Mouse (Mus musculus) activated CD4-positive, CD25-positive, alpha-beta regulatory T cell, adult 4 months (primary cell): ENCODE measurements at regions not wholly inside any gene's neighbourhood (a gene's known extent, or its start where the extent isn't known, plus 50 kb on each side); places are given as distances from the start of the nearest gene placed in this dataset.
A peak's percentile ranks its signal among the peaks of the same experiment; 100 is the strongest.
"Not testable (repeated sequence)": the region's sequence is repeated elsewhere in the genome, so short reads cannot be mapped to it uniquely, and the experiment has no call there.

Source experiments
- ATAC-seq: one replicate; pipeline ENCODE4 v1.8.0; 2017

- no peak for ATAC-seq
Measured at GRCm38 (mm10) chr2:128270377-128271129, 144.7 kb downstream of the Bcl2l11 start.

GRCm38 (mm10) chr2:128272789-128273188, 147.0 kb downstream of the Bcl2l11 start:
- no peak for ATAC-seq

- no peak for ATAC-seq
Measured at GRCm38 (mm10) chr2:128273292-128273691, 147.5 kb downstream of the Bcl2l11 start.

GRCm38 (mm10) chr2:128276337-128276736, 150.5 kb downstream of the Bcl2l11 start:
- ATAC-seq: no peak

- no peak for ATAC-seq
Measured at GRCm38 (mm10) chr2:128277387-128278123, 151.7 kb downstream of the Bcl2l11 start.

DNA sequence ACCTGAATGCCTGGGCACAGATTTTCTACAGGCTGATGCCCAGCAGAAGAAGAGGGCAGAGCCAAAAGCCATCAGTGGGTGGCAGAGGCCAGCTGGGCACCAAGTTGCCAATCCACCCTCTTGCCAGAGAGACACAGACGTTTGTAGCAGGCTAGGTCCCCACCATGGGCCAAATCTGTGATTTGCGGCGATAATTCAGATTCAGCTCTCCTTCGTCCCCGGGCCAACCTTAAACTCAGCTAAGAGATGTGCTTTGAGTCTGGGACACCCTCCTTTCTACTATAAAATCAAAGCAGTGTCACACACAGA, 152.2 kb downstream of the Bcl2l11 start:
- ATAC-seq: no peak

DNA sequence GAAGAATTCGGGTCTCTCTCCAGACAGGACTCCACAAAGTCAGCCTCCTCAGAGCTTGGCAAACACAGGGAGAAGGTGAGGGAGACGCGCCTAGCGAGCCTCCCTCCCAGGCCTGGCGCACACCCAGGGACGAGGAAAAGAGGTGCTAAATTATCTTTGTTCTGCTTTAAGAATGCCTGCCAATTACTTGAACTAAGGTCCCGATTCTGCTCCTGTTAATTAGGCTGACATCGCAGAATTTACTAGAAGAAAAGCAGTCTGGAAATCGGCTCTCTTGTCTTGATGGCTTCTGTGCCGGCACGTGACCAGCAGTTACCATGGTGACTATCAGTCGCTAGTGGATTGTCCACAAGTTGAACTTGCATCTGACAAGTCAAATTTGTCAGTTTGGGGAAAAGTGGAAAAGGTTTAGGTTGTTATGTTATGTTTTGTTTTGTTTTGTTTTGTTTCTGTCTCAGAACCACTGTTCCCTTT, 152.8 kb downstream of the Bcl2l11 start:
- no peak for ATAC-seq

- ATAC-seq: no peak
Measured at GRCm38 (mm10) chr2:128279127-128279710, 153.4 kb downstream of the Bcl2l11 start.

GRCm38 (mm10) chr2:128282591-128282990, 156.8 kb downstream of the Bcl2l11 start:
- ATAC-seq: no peak

DNA sequence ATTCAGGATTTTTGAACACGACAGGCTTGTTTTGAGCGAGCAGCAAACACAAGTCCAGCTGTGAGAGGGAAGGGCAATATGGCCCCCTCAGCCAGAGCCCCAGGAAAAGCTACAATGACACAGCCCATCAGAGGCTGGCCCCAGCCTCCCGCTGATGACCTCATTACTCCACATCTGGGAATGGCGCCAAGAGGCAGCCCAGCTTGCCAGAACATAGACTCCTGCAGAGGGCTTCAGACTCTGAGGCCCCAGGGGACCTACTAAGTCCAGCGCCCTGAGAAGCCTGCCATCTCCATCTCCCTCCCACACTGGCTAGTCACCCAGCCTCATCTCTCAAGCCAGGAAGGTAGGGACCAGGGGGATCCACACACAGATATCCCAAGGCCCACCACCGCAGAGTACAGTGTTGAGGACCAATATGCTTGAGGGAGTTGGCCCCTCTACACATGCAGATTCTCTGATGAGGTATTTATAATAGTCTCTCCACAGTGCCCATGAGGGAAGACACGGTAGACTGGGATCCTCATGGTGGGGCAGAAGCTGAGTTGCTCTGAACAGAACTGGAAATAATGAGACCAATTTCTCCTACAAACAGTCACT, 159.1 kb downstream of the Bcl2l11 start:
- no peak for ATAC-seq

DNA sequence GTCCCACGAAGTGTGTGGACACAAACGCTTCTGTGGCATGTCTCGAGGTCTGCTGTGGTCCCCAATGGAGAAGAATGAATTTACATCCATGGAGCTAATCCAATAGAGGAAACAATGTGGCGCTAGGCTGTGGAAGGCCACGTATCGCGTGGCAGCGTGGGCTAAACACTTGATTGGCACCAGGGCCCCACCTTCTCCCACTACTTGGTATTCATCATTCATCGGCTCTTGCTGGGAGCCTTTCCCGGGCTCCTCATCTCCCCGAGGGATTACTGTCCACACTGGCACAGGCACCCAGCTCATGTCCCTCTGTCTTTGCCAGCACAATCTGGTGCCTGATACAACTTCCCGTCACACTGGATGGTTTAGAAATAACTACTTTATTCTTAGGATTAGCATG, 159.6 kb downstream of the Bcl2l11 start:
- no peak for ATAC-seq

DNA sequence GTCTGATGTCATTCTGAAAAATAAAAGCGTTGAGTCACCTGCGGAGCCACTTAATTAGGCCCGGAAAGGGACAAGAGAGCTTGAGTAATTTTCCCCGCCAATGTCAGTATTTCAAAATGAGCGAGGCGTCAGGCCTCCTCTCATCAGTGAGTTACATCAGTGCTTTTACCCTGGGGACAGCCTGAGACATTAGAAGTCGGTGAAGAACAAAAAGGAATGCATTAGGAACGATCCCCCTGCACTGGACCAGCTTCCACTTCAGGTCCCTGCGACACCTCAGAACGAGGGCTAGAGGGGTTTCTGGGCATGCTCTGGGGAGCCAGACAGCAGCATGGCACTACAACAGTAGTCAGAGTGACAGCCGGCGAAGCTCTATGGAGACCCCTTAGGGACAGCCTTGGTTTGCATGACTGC, 162.3 kb downstream of the Bcl2l11 start:
- no peak for ATAC-seq

- no peak for ATAC-seq
Measured at GRCm38 (mm10) chr2:128290609-128291008, 164.8 kb downstream of the Bcl2l11 start.

DNA sequence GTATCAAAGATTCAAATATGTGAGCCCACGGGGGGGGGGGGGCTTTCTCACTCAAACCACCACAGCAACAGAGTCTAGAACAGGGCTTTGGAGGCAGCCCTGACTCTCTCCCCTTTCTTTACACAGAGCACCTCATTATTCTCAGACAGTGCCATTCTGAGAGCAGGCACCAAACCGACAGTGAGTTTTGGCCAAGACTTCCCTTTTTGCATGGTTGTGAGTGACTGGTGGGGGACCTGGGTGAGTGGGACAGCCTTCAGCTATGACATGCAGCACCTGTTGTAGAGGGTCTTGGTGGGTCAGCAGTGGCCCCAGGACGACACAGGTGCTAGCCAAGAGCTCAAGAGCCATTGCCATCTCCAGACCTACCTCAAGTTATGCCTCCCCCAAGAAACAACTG, 168.8 kb downstream of the Bcl2l11 start:
- ATAC-seq: no peak

DNA sequence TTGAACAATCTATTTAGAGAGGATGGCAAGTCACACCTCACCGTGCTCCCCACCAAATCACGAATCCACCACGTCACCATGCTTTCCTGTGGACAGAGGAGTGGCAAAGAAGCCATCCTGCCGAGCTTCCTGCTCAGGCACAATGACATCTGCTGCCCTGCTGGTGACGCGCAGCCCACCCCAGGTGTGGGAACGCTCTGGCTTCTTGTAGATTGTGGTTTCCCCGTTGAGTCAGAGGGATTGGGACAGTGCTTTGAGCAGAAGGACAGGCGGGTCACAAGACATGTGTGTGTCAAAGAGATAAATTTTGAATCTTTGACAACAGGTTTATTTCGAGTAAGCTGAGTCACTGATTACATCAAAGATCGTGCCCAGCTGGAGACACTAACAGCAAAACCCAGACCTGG, 169.2 kb downstream of the Bcl2l11 start:
- peak; percentile 84 for ATAC-seq

DNA sequence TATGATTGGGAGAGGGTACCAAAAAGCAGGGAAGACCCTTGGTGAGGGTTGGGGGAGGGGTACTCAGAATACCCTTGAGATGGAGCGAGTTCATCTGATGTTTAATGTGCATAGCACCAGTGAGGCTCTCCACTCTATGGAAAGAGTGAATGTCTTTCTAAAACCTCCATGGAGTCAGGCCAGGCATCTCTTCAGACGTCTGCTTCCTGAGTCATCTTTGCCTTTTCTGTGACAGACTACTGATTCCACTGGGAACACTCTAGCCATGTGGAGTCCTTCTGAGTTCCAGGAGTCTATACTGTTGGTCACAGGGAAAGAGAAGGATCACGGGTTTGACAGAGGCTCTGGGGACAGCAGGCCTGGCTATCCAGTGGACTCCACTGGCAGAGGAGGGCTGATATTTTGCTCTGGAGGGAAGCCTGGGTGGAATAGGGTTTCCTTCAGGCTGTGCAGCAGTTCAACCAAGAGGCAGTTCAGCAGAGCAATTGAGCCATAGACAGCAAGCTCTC, 169.9 kb downstream of the Bcl2l11 start:
- ATAC-seq: no peak

DNA sequence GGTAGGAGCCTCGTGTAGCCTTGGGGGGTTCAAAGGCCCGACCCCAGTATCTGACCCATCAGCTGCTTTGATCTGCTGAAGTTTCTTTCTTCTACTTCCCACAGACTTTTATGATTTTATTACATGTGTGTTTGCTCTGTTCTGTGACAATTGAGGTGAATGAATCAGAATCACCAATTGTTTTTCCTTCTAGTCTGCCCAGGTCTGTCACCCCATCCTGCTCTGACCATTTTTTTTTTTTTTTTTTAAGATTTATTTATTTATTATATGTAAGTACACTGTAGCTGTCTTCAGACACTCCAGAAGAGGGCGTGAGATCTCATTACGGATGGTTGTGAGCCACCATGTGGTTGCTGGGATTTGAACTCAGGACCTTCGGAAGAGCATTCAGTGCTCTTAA, 170.6 kb downstream of the Bcl2l11 start:
- ATAC-seq: not testable (repeated sequence)

- ATAC-seq: no peak
Measured at GRCm38 (mm10) chr2:128296897-128297296, 171.1 kb downstream of the Bcl2l11 start.

DNA sequence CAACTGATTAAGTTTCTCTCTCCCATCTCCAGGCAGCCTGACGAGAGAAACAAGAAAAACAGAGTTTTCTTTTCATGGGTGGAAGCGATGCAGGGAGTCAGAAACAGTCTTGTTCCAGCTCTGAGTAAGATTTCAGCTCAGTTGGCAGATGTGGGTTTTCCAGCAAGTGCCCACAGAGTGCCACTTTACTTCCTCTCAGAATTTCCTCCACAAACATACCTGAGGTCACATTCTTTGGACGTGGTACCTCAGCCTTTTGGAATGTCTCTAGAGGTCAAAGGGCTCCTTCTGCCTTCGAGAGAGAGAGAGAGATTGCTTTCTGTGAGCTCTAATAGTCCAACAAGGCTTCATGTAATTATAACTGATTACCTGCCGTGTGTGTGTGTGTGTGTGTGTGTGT, 172.0 kb downstream of the Bcl2l11 start:
- no peak for ATAC-seq

GRCm38 (mm10) chr2:128298996-128299395, 173.2 kb downstream of the Bcl2l11 start:
- ATAC-seq: no peak

- no peak for ATAC-seq
Measured at GRCm38 (mm10) chr2:128301709-128302108, 175.9 kb downstream of the Bcl2l11 start.

- no peak for ATAC-seq
Measured at GRCm38 (mm10) chr2:128304063-128304712, 178.3 kb downstream of the Bcl2l11 start.

GRCm38 (mm10) chr2:128306693-128307092, 180.9 kb downstream of the Bcl2l11 start:
- no peak for ATAC-seq
